9 mouse cellular contexts compared by ENCODE assay signal in the genomic region with DNA sequence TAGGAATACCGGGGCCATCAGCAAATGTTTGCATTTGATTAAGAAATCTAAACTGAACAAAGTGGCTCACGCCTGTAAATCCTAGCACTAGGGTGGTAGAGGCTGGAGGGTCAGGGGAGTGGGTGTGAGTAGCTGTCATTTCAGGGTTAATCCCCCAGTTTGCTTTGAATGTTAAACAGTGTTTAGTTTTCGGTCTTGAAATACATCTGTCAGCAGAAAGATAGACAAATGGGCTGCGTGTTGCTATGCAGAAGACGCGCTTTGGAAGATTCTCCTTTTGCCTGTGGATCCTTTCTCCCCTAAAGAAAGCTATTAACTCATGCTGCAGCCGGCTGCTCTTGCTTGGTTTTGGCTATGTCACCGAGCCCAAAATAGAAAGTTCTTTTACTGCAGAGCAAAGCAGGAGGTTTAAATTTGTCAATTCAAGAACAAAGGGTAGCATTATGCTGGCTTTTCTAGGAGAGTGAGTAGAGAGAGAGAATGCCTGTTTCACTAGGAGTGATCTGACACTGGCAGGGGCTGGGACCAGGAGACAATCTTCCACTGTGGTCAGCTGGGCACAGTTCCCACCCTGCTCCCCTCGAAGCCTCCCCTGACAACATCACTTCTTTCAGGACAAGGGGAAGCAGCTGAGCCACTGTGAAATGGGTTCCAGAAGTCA. TPM values are rescaled to one million over a fixed set of nuclear protein-coding genes. Genes with fewer than 3 reads are reported as not detected.
DNase-seq lines count a peak whose midpoint lies in the region; ATAC-seq lines count a peak whose summit lies in the region.
"Had no signal": no experiment of that assay in that cellular context is flagged by ENCODE, and none has a peak within 500 bp of the region (broad histone marks: within the 10 kb centered on the region; RNA-seq: fewer than 3 reads in every experiment).

No protein-coding gene starts in this region.

- H3K4me3 ChIP-seq in neural tube, embryonic 13.5 days: no peak overlapping the region
- H3K4me3 ChIP-seq: erythroblast, embryonic 14.5 days had no signal

- peak overlapping the region; percentile 11 for H3K4me2 ChIP-seq in neural tube, embryonic 13.5 days

- H3K9ac ChIP-seq in neural tube, embryonic 13.5 days: peak overlapping the region; percentile 9; the same call in 1 of the 2 replicates

- H3K27ac ChIP-seq in neural tube, embryonic 13.5 days (replicated peaks): peak overlapping the region; percentile 85

- no peaks in the 10 kb centered on the region for H3K27me3 ChIP-seq in neural tube, embryonic 13.5 days

- DNase-seq in heart, adult 8-10 months (ENCODE audit: low spot score): peak; percentile 16
- no peak for DNase-seq in heart, adult 9 months (ENCODE audit: low spot score in 2 of 2)
- peak; percentile 50 to 52 for DNase-seq in frontal cortex, postnatal 10 days (ENCODE audit: low spot score in 2 of 2)
- peak; percentile 88 for DNase-seq in layer of hippocampus, adult 9-11 months
- DNase-seq in thymus, adult 18-20 months: no peak
- no peak for DNase-seq in lung, postnatal 10 days

- peak; percentile 93 for ATAC-seq in neural tube, embryonic 13.5 days (ENCODE audit: low read depth)
- no peak for ATAC-seq in erythroblast, adult 5-6 weeks (replicated peaks; ENCODE audit: low FRiP score, poor library complexity, severe bottlenecking)

- H3K4me1 ChIP-seq in neural tube, embryonic 13.5 days (replicated peaks): peaks cover 19% of the 10 kb centered on the region

- no peaks in the 10 kb centered on the region for H3K9me3 ChIP-seq in neural tube, embryonic 13.5 days

- H3K36me3 ChIP-seq in neural tube, embryonic 13.5 days: no peaks in the 10 kb centered on the region

- WGBS in neural tube, embryonic 13.5 days: 42% methylated on average over 9 of the region's 9 CpGs

RNA-seq across cellular contexts. Expression of a gene that starts 12.1 kb away (rescaled TPM):
- 10 to 100 TPM; 53.3 to 55.1 (median 54.5) TPM for total RNA-seq in heart, adult 8-10 months (2022)
- 137 and 141 TPM in 2 replicates for polyA plus RNA-seq in neural tube, embryonic 13.5 days (2015; fragmentation: Nextera tagmentation; extraction: Ambion mirVana)
- 30.4 and 41.4 TPM in 2 replicates for total RNA-seq in erythroblast, adult 5-6 weeks (2015; ENCODE audit: low replicate concordance)
- total RNA-seq in erythroblast, adult 5-6 weeks (2017; ENCODE audit: low replicate concordance): 47.7 and 48.0 TPM in 2 replicates

RNA-seq across cellular contexts. Expression of a gene that starts 59.0 kb away (rescaled TPM):
- not detected for total RNA-seq in heart, adult 8-10 months (2022)
- polyA plus RNA-seq in neural tube, embryonic 13.5 days (2015; fragmentation: Nextera tagmentation; extraction: Ambion mirVana): not detected in 2 replicates
- total RNA-seq in erythroblast, adult 5-6 weeks (2015; ENCODE audit: low replicate concordance): not detected in 2 replicates
- not detected in 2 replicates for total RNA-seq in erythroblast, adult 5-6 weeks (2017; ENCODE audit: low replicate concordance)
- polyA plus RNA-seq: erythroblast, embryonic 14.5 days had no signal

Comparison
In these comparisons a context has a peak if more than half of its experiments do, and no peak if none do; other contexts are left out.
1. DNase-seq: peak in heart, adult 8-10 months (single experiment), frontal cortex, postnatal 10 days (2 of 2) and layer of hippocampus, adult 9-11 months (single experiment); none in heart, adult 9 months (0 of 2), thymus, adult 18-20 months (0 of 2) and lung, postnatal 10 days (single experiment).